Mouse (Mus musculus) midbrain, postnatal 0 days (tissue): ENCODE results near the gene Pkdcc. TPM values are rescaled to one million over a fixed set of nuclear protein-coding genes. Genes with fewer than 3 reads are reported as not detected.

ENCODE experiments used
- ATAC-seq: fragments of 200-750 bp; cut with Nextera tagmentation; 2 replicates; pipeline ENCODE4 v1.8.0; 2017; ENCODE audit warnings: moderate number of reproducible peaks, mild to moderate bottlenecking, moderate TSS enrichment, moderate library complexity; ENCODE audit not compliant: low FRiP score
- DNase-seq: peaks from one replicate; pipeline ENCODE4 v3.0.0-alpha.2; 2015; ENCODE audit warnings: low spot score
- H3K27ac ChIP-seq: fragments of 300-500 bp; sonication (generic); 2 replicates; pipeline ENCODE4 v1.5.1; 2014; ENCODE audit warnings: low read depth, mild to moderate bottlenecking, low read length, mixed read lengths
- H3K27me3 ChIP-seq: fragments of 300-500 bp; sonication (generic); 2 replicates; pipeline ENCODE4 v1.6.1; 2014; ENCODE audit warnings: low read length, control low read depth, mixed read lengths; ENCODE audit not compliant: insufficient read depth
- H3K36me3 ChIP-seq: fragments of 300-500 bp; sonication (generic); 2 replicates; pipeline ENCODE4 v1.6.1; 2014; ENCODE audit warnings: low read length, control low read depth, mixed read lengths; ENCODE audit not compliant: insufficient read depth
- H3K4me1 ChIP-seq: fragments of 300-500 bp; sonication (generic); 2 replicates; pipeline ENCODE4 v1.6.1; 2014; ENCODE audit warnings: mild to moderate bottlenecking, control low read depth, antibody characterized with exemption, low read length, mixed read lengths; ENCODE audit not compliant: insufficient read depth
- H3K4me2 ChIP-seq: fragments of 300-500 bp; sonication (generic); 2 replicates; pipeline ENCODE4 v1.6.1; 2014; ENCODE audit warnings: low read depth, mild to moderate bottlenecking, low read length, mixed read lengths; ENCODE audit not compliant: poor library complexity, severe bottlenecking
- H3K4me3 ChIP-seq: fragments of 300-500 bp; sonication (generic); 2 replicates; pipeline ENCODE4 v1.5.1; 2014; ENCODE audit warnings: low read depth, mild to moderate bottlenecking, low read length, moderate library complexity
- H3K9ac ChIP-seq: fragments of 300-500 bp; sonication (generic); replicated peaks from 2 replicates; pipeline ENCODE4 v1.6.1; 2014; ENCODE audit warnings: mild to moderate bottlenecking, low read length, moderate library complexity, mixed read lengths; ENCODE audit not compliant: poor library complexity, severe bottlenecking
- H3K9me3 ChIP-seq: fragments of 300-500 bp; sonication (generic); 2 replicates; pipeline ENCODE4 v1.6.1; 2016; ENCODE audit warnings: low read length, control low read depth
- CTCF ChIP-seq: IDR thresholded peaks from 2 replicates; pipeline ENCODE4 v1.5.1; 2016; ENCODE audit warnings: antibody characterized with exemption, mild to moderate bottlenecking
- WGBS: fragments of 180-500 bp; shearing (Covaris S2); extraction: QIAGEN DNeasy Blood & Tissue Kit; methylation state at CpG from one replicate; pipeline ENCODE4 v1.1.7; 2014; 5-methylcytosine and 5-hydroxymethylcytosine counted together
- polyA plus RNA-seq: library from polyadenylated mRNA; unstranded; fragments of >200 nt; fragmentation: Nextera tagmentation; extraction: Ambion mirVana; gene quantifications from 2 replicates; pipeline ENCODE4 v1.2.1, GENCODE M21; 2015
- total RNA-seq: library from RNA; depleted of rRNA; stranded (reverse); fragments of >200 nt; gene quantifications from 2 replicates; pipeline ENCODE4 v1.2.3, GENCODE M21; 2014

Gene Pkdcc
- total and polyA plus RNA-seq, 2 experiments from 2014 or later, result 2.1 to 33.7 TPM

GRCm38 (mm10) chr17:83181086-83181485 lies 34.0 kb upstream of the Pkdcc start:
- 69% methylated on average over 7 of the region's 7 CpGs for WGBS
- H3K9me3 ChIP-seq, result no peaks in the 10 kb centered on the region
- TF ChIP-seq CTCF, result no peak
- no peaks in the 10 kb centered on the region for H3K4me1 ChIP-seq
- no peak overlapping the region for H3K4me2 ChIP-seq
- no peak overlapping the region for H3K4me3 ChIP-seq
- no peak for DNase-seq
- no peaks in the 10 kb centered on the region for H3K27me3 ChIP-seq
- no peak overlapping the region for H3K9ac ChIP-seq
- H3K36me3 ChIP-seq, result no peaks in the 10 kb centered on the region
- H3K27ac ChIP-seq, result no peak overlapping the region
- no peak for ATAC-seq

GRCm38 (mm10) chr17:83181592-83181991 lies 33.5 kb upstream of the Pkdcc start:
- H3K4me3 ChIP-seq, result no peak overlapping the region
- TF ChIP-seq CTCF, result no peak
- no peaks in the 10 kb centered on the region for H3K36me3 ChIP-seq
- DNase-seq, result no peak
- H3K4me2 ChIP-seq, result no peak overlapping the region
- H3K27ac ChIP-seq, result no peak overlapping the region
- 77% methylated on average over 7 of the region's 7 CpGs for WGBS
- ATAC-seq, result no peak
- H3K27me3 ChIP-seq, result no peaks in the 10 kb centered on the region
- no peak overlapping the region for H3K9ac ChIP-seq
- no peaks in the 10 kb centered on the region for H3K4me1 ChIP-seq
- no peaks in the 10 kb centered on the region for H3K9me3 ChIP-seq

GRCm38 (mm10) chr17:83182061-83182664 lies 32.9 kb upstream of the Pkdcc start:
- ATAC-seq (no peak), DNase-seq (no peak)
- no peak overlapping the region for H3K4me2 ChIP-seq
- TF ChIP-seq CTCF, result no peak
- H3K9ac ChIP-seq, result no peak overlapping the region
- no peak overlapping the region for H3K27ac ChIP-seq
- H3K27me3 ChIP-seq, result no peaks in the 10 kb centered on the region
- no peaks in the 10 kb centered on the region for H3K9me3 ChIP-seq
- no peak overlapping the region for H3K4me3 ChIP-seq
- no peaks in the 10 kb centered on the region for H3K4me1 ChIP-seq
- 88% methylated on average over 8 of the region's 8 CpGs for WGBS
- H3K36me3 ChIP-seq, result no peaks in the 10 kb centered on the region

GRCm38 (mm10) chr17:83182780-83183179 lies 32.3 kb upstream of the Pkdcc start:
- H3K4me1 ChIP-seq, result no peaks in the 10 kb centered on the region

GRCm38 (mm10) chr17:83187751-83188565 lies 27.1 kb upstream of the Pkdcc start:
- Histone ChIP-seq H3K27ac (no peak overlapping the region), H3K4me3 (no peak overlapping the region), H3K4me2 (no peak overlapping the region), H3K4me1 (no peaks in the 10 kb centered on the region), H3K9me3 (no peaks in the 10 kb centered on the region), H3K9ac (no peak overlapping the region), H3K27me3 (no peaks in the 10 kb centered on the region), H3K36me3 (no peaks in the 10 kb centered on the region)
- ATAC-seq (no peak), DNase-seq (peak; percentile 22)
- 30% methylated on average over 11 of the region's 11 CpGs for WGBS
- TF ChIP-seq CTCF, result no peak

More at GRCm38 (mm10) chr17:83182780-83183179, 32.3 kb upstream of the Pkdcc start:
- H3K9me3 ChIP-seq, result no peaks in the 10 kb centered on the region
- H3K36me3 ChIP-seq, result no peaks in the 10 kb centered on the region
- H3K27ac ChIP-seq, result no peak overlapping the region
- H3K9ac ChIP-seq, result no peak overlapping the region
- WGBS, result 79% methylated on average over 6 of the region's 6 CpGs
- ATAC-seq (no peak), DNase-seq (no peak)
- H3K4me3 ChIP-seq, result no peak overlapping the region
- TF ChIP-seq CTCF, result no peak
- H3K4me2 ChIP-seq, result no peak overlapping the region
- no peaks in the 10 kb centered on the region for H3K27me3 ChIP-seq

- no peak for DNase-seq
- Histone ChIP-seq H3K9me3 (no peaks in the 10 kb centered on the region), H3K27ac (no peak overlapping the region), H3K4me1 (no peaks in the 10 kb centered on the region), H3K4me2 (no peak overlapping the region), H3K4me3 (no peak overlapping the region), H3K9ac (no peak overlapping the region), H3K27me3 (no peaks in the 10 kb centered on the region), H3K36me3 (no peaks in the 10 kb centered on the region)
- TF ChIP-seq CTCF, result no peak
- ATAC-seq, result no peak
- WGBS, result 64% methylated on average over 9 of the region's 9 CpGs
Observed at GRCm38 (mm10) chr17:83190810-83191209, 24.3 kb upstream of the Pkdcc start.
